Mouse (Mus musculus) liver, postnatal 0 days (tissue): ENCODE data around the gene Olfr834.

Source experiments
- CTCF ChIP-seq: sonication (generic); IDR thresholded peaks from 2 replicates; pipeline ENCODE4 v1.5.1; 2016; ENCODE audit warnings: antibody characterized with exemption, low read depth
- EP300 ChIP-seq: IDR thresholded peaks from 2 replicates; pipeline ENCODE4 v1.6.1; 2016; ENCODE audit warnings: antibody characterized with exemption, low read depth, mild to moderate bottlenecking

DNA sequence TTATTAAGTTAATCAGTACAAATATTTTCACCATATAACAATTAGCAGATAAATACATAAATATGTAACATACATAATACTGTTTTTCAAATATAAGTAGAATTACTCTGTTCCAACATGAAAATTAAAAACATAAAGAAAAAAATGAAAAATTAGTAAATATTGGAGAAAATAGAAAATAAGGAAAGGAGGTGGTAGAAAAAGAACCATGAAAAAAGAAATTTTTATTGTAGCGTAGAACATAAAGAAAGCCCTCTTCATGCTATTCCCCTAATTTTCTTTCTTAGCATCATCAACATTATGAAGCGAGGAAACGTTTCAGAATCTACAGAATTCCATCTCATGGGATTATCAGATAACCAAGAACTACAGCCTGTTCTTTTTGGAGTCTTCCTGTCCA lies at the start of gene Olfr834:
- TF ChIP-seq CTCF (no peak), EP300 (no peak)
